Mouse (Mus musculus) neural tube, embryonic 12.5 days (tissue): ENCODE measurements around the gene Pcdh19. TPM values are rescaled to one million over a fixed set of nuclear protein-coding genes. Genes with fewer than 3 reads are reported as not detected.

Experiments used
- ATAC-seq: fragments of 200-750 bp; cut with Nextera tagmentation; 2 replicates; pipeline ENCODE4 v1.8.0; 2017; ENCODE audit warnings: low read depth, mild to moderate bottlenecking, moderate TSS enrichment, moderate library complexity; ENCODE audit not compliant: low FRiP score
- H3K27ac ChIP-seq: fragments of 300-500 bp; sonication (generic); 2 replicates; pipeline ENCODE4 v1.5.1; 2016
- H3K27me3 ChIP-seq: fragments of 300-500 bp; sonication (generic); replicated peaks from 2 replicates; pipeline ENCODE4 v1.6.1; 2016; ENCODE audit warnings: mild to moderate bottlenecking
- H3K36me3 ChIP-seq: fragments of 300-500 bp; sonication (generic); 2 replicates; pipeline ENCODE4 v1.6.1; 2016; ENCODE audit warnings: mild to moderate bottlenecking
- H3K4me1 ChIP-seq: fragments of 300-500 bp; sonication (generic); 2 replicates; pipeline ENCODE4 v1.6.1; 2016
- H3K4me2 ChIP-seq: fragments of 300-500 bp; sonication (generic); replicated peaks from 2 replicates; pipeline ENCODE4 v1.6.1; 2016; ENCODE audit warnings: mild to moderate bottlenecking
- H3K4me3 ChIP-seq: fragments of 300-500 bp; sonication (generic); 2 replicates; pipeline ENCODE4 v1.5.1; 2016
- H3K9ac ChIP-seq: fragments of 300-500 bp; sonication (generic); 2 replicates; pipeline ENCODE4 v1.6.1; 2016; ENCODE audit warnings: mild to moderate bottlenecking
- H3K9me3 ChIP-seq: fragments of 300-500 bp; sonication (generic); 2 replicates; pipeline ENCODE4 v1.6.1; 2016; ENCODE audit warnings: mild to moderate bottlenecking
- WGBS: fragments of 180-500 bp; shearing (Covaris S2); methylation state at CpG from one replicate; pipeline ENCODE4 v1.1.7; 2016; 5-methylcytosine and 5-hydroxymethylcytosine counted together
- polyA plus RNA-seq: library from polyadenylated mRNA; unstranded; fragments of >200 nt; fragmentation: Nextera tagmentation; extraction: Ambion mirVana; gene quantifications from 2 replicates; pipeline ENCODE4 v1.2.1, GENCODE M21; 2016

The Pcdh19 gene
- polyA plus RNA-seq, 1 experiment from 2014 or later = 6.6 TPM

GRCm38 (mm10) chrX:133689576-133690250, 926 bp upstream of the Pcdh19 start:
- H3K4me2 ChIP-seq = peak overlapping the region; percentile 78
- H3K9ac ChIP-seq = peak overlapping the region; percentile 47; the same call in 1 of the 2 replicates
- no peaks in the 10 kb centered on the region for H3K9me3 ChIP-seq
- H3K36me3 ChIP-seq = no peaks in the 10 kb centered on the region
- WGBS = 28% methylated on average over 35 of the region's 35 CpGs
- ATAC-seq = 0 out of 2 replicates have a peak, but pooled peaks have one; percentile 6
- 0 out of 2 replicates have a peak, but pooled peaks cover 6% of the 10 kb centered on the region for H3K27me3 ChIP-seq
- H3K4me1 ChIP-seq = no peaks in the 10 kb centered on the region
- peak overlapping the region; percentile 50 for H3K4me3 ChIP-seq
- H3K27ac ChIP-seq = no peak overlapping the region

DNA sequence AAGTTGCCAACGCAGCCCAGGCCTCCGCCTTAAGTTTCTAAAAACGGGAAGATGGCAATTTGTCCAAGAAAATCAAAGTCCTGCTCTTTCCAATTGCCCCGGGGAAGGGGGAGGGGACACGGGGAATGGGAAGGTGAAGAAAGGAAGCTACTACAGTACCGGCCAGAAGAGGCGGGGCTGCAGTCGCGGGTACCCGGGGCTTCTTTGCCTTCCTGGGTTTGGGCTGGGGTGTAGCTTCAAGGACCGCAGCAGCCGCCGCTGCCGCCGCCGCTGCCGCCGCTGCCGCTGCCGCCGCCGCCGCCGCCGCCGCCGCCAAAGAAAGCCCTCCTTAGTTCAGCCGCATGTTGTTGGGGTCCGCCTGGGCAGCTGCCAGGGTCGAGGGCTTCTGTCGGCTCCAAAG, 631 bp downstream of the Pcdh19 start:
- no peaks in the 10 kb centered on the region for H3K4me1 ChIP-seq
- no peaks in the 10 kb centered on the region for H3K36me3 ChIP-seq
- 24% methylated on average over 19 of the region's 31 CpGs for WGBS
- peak; percentile 2; the same call in 1 of the 2 replicates for ATAC-seq
- peak overlapping the region; percentile 49 for H3K9ac ChIP-seq
- H3K4me3 ChIP-seq = peak overlapping the region; percentile 50
- H3K27me3 ChIP-seq = 0 out of 2 replicates have a peak, but pooled peaks cover 6% of the 10 kb centered on the region
- no peaks in the 10 kb centered on the region for H3K9me3 ChIP-seq
- no peak overlapping the region for H3K27ac ChIP-seq
- H3K4me2 ChIP-seq = peak overlapping the region; percentile 78

GRCm38 (mm10) chrX:133687666-133688151, 1.1 kb downstream of the Pcdh19 start:
- Histone ChIP-seq H3K4me2 (peak overlapping the region; percentile 78), H3K36me3 (no peaks in the 10 kb centered on the region), H3K27me3 (0 out of 2 replicates have a peak, but pooled peaks cover 6% of the 10 kb centered on the region), H3K27ac (no peak overlapping the region), H3K9me3 (no peaks in the 10 kb centered on the region), H3K4me1 (no peaks in the 10 kb centered on the region), H3K9ac (peak overlapping the region; percentile 49), H3K4me3 (peak overlapping the region; percentile 50)
- 26% methylated on average over 29 of the region's 37 CpGs for WGBS
- peak; percentile 5; the same call in 1 of the 2 replicates for ATAC-seq

- Histone ChIP-seq H3K4me1 (no peaks in the 10 kb centered on the region), H3K4me3 (peak overlapping the region; percentile 50), H3K9ac (peak overlapping the region; percentile 49), H3K9me3 (no peaks in the 10 kb centered on the region), H3K27ac (no peak overlapping the region), H3K4me2 (peak overlapping the region; percentile 78), H3K27me3 (0 out of 2 replicates have a peak, but pooled peaks cover 6% of the 10 kb centered on the region), H3K36me3 (no peaks in the 10 kb centered on the region)
- no peak for ATAC-seq
- WGBS = 21% methylated on average over 54 of the region's 55 CpGs
These were observed 2.1 kb downstream of the Pcdh19 start for GRCm38 (mm10) chrX:133686533-133687311.

DNA sequence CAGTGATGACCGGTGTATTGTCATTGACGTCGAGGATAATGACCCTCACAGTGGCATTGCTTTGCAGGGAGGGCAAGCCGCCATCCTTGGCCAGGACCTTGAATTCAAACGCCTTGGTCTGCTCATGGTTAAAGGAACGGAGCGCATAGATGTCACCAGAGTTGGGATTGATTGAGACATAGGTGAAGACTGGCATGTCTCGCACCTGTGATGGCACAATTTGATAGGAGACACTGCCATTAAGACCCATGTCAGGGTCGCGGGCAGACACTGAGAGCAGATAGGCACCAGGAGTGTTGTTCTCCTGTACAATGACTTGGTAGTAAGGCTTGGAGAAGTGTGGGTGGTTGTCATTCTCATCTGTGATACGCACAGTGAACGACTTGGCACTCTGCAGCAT, 3.2 kb downstream of the Pcdh19 start:
- H3K27ac ChIP-seq = no peak overlapping the region
- H3K4me2 ChIP-seq = peak overlapping the region; percentile 78
- 33% methylated on average over 12 of the region's 12 CpGs for WGBS
- no peaks in the 10 kb centered on the region for H3K4me1 ChIP-seq
- H3K36me3 ChIP-seq = no peaks in the 10 kb centered on the region
- 0 out of 2 replicates have a peak overlapping the region, but pooled peaks have one; percentile 8 for H3K9ac ChIP-seq
- peak overlapping the region; percentile 50 for H3K4me3 ChIP-seq
- H3K9me3 ChIP-seq = no peaks in the 10 kb centered on the region
- 0 out of 2 replicates have a peak, but pooled peaks cover 6% of the 10 kb centered on the region for H3K27me3 ChIP-seq
- ATAC-seq = no peak

GRCm38 (mm10) chrX:133683961-133684360, 4.8 kb downstream of the Pcdh19 start:
- H3K9ac ChIP-seq = no peak overlapping the region
- H3K27ac ChIP-seq = no peak overlapping the region
- no peaks in the 10 kb centered on the region for H3K4me1 ChIP-seq
- peak overlapping the region; percentile 78 for H3K4me2 ChIP-seq
- no peak for ATAC-seq
- H3K4me3 ChIP-seq = no peak overlapping the region
- 0 out of 2 replicates have a peak, but pooled peaks cover 6% of the 10 kb centered on the region for H3K27me3 ChIP-seq
- WGBS = 35% methylated on average over 3 of the region's 3 CpGs
- H3K36me3 ChIP-seq = no peaks in the 10 kb centered on the region
- H3K9me3 ChIP-seq = no peaks in the 10 kb centered on the region

DNA sequence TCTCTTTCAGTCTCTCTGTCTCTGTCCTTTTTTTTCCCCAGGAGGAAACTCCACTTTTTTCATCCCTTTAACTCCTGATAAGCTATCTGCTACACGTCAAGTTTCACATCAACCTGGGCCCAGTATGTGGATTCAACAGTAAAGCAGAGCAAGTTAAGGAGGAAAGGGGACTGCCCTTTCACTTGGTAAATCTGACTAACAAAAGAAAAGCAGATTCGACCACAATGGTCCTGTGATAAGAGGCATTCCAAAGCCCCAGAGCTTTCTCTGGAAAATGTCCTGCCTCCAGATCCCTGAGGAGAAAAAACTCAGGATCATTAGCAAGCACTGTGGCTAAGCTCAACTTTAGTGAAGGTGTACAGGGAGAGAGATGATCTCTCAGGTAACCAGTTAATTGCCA, 13.7 kb downstream of the Pcdh19 start:
- 17% methylated on average over 2 of the region's 2 CpGs for WGBS
- ATAC-seq = no peak
- H3K9ac ChIP-seq = no peak overlapping the region

DNA sequence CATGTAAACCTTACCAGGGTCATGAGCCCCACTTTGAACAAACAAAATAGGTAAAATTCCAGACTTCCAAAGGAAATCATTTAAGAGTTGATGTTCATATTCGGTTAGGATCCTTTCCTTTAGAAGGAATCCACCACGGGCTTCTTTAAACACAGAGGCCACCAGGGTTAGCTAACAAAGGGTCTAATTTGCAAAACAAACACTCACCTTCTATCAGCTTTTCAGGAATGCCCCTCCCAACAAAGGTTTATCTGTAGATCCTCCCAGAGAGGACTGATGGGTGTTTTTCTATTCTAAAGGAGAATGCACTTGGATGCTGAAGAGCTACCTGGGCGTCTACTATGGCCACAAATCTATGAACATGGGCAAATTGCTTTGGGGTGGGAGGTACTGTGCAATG, 15.0 kb downstream of the Pcdh19 start:
- no peak for ATAC-seq
- H3K9ac ChIP-seq = no peak overlapping the region
- no peak overlapping the region for H3K4me2 ChIP-seq
- no peaks in the 10 kb centered on the region for H3K4me1 ChIP-seq
- no peak overlapping the region for H3K4me3 ChIP-seq
- H3K9me3 ChIP-seq = no peaks in the 10 kb centered on the region
- H3K27ac ChIP-seq = no peak overlapping the region
- no peaks in the 10 kb centered on the region for H3K27me3 ChIP-seq
- no peaks in the 10 kb centered on the region for H3K36me3 ChIP-seq
- 30% methylated on average over 3 of the region's 3 CpGs for WGBS

More for the DNA sequence above, 13.7 kb downstream of the Pcdh19 start:
- Histone ChIP-seq H3K4me1 (no peaks in the 10 kb centered on the region), H3K9me3 (no peaks in the 10 kb centered on the region), H3K27ac (no peak overlapping the region), H3K27me3 (no peaks in the 10 kb centered on the region), H3K4me3 (no peak overlapping the region), H3K4me2 (no peak overlapping the region), H3K36me3 (no peaks in the 10 kb centered on the region)

GRCm38 (mm10) chrX:133660111-133660510, 28.7 kb downstream of the Pcdh19 start:
- no peaks in the 10 kb centered on the region for H3K27me3 ChIP-seq
- no peak overlapping the region for H3K4me2 ChIP-seq
- H3K36me3 ChIP-seq = no peaks in the 10 kb centered on the region
- WGBS = 65% methylated on average over 5 of the region's 5 CpGs
- H3K4me1 ChIP-seq = no peaks in the 10 kb centered on the region
- no peak overlapping the region for H3K4me3 ChIP-seq
- no peak overlapping the region for H3K9ac ChIP-seq
- ATAC-seq = no peak
- H3K27ac ChIP-seq = no peak overlapping the region
- no peaks in the 10 kb centered on the region for H3K9me3 ChIP-seq

DNA sequence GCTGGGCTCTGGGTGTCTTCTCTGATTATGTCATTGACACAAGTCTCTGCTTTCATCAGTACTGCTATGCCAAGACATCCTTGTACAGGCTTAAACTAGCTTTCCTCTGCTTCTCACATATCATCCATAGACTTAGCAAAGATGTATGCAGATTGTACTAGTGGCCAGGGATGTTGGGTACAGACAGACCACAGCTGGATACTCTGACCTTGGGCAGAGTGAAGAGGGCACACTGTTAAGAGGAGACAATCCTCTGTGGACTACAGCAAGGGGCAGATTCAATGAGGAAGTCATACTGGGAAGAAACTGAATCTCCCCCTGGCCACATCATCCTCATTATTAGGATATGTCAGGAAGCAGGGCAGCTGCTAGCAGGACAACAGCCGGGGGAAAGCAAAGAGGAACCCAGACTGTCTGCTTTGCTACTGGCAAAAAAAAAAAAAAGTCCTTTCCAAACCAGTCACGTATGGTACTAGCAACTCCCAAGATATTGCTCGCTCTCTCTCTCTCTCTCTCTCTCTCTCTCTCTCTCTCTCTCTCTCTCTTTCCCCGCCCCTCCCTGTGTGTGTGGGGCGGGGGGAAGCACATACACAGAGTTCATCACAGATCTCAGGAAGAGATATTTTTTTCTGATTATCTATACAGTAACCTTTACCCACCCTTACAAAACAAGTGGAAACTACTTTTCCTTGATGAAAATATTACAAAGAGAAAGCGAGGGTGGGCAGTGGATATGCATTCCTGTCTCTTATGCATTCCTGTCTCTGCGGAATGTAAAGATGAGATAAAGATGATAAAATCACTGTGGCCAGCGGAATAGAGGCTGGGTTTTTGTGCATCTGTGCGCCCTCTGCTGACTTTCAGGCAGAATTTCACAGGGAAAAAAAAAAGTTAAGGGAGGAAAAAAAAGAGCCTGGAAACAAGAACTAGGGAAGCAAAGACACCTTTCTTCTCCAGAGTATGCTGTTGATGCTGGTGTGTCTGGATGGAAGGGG, 31.2 kb downstream of the Pcdh19 start:
- no peak overlapping the region for H3K27ac ChIP-seq
- no peak overlapping the region for H3K9ac ChIP-seq
- WGBS = 28% methylated on average over 8 of the region's 9 CpGs
- no peaks in the 10 kb centered on the region for H3K4me1 ChIP-seq
- H3K36me3 ChIP-seq = no peaks in the 10 kb centered on the region
- H3K4me3 ChIP-seq = no peak overlapping the region
- H3K4me2 ChIP-seq = 0 out of 2 replicates have a peak overlapping the region, but pooled peaks have one; percentile 30
- H3K9me3 ChIP-seq = no peaks in the 10 kb centered on the region
- H3K27me3 ChIP-seq = no peaks in the 10 kb centered on the region
- no peak for ATAC-seq

DNA sequence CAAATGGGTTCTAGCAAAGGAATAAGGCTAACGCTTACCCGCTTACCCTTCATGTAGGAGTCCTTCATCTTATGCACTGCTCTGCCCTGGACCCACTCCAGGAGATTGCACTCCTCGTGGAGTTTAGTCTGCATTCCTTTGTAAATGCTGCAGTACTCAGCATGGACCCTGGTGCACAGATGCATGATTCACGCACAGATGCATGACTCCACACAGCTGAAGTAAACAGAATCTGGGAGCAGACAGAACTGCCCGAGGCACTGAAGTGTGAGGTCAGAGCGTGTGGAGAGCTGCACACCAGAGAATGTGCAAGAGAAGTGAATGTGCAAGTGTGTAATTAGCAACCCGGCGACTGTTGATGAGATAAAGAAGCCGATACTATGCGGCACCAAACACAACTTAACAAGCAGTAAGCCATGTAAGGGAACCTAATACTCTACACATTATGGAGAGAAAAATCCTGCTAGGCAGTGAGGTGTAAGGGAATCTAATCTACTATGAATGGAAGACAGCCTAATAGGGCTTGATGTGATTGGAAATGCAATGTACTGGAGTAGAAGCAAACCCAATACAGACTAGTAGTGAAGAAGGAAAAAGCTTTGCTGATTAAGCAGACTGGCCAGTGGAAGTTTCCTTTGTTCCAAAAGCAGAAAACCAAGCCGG, 32.8 kb downstream of the Pcdh19 start:
- no peak overlapping the region for H3K27ac ChIP-seq
- no peaks in the 10 kb centered on the region for H3K9me3 ChIP-seq
- H3K36me3 ChIP-seq = no peaks in the 10 kb centered on the region
- no peak for ATAC-seq
- 65% methylated on average over 11 of the region's 11 CpGs for WGBS
- H3K27me3 ChIP-seq = no peaks in the 10 kb centered on the region
- H3K9ac ChIP-seq = no peak overlapping the region
- no peaks in the 10 kb centered on the region for H3K4me1 ChIP-seq
- H3K4me3 ChIP-seq = no peak overlapping the region
- H3K4me2 ChIP-seq = no peak overlapping the region
